Mouse (Mus musculus) thymus, adult 2 months (tissue): ENCODE measurements at regions not wholly inside any gene's neighbourhood (a gene's known extent, or its start where the extent isn't known, plus 50 kb on each side); places are given as distances from the start of the nearest gene placed in this dataset.

Experiments
- CTCF ChIP-seq: fragments of 200-500 bp; IDR thresholded peaks from 2 replicates; pipeline ENCODE4 v1.5.1; 2012; ENCODE audit warnings: mild to moderate bottlenecking, control low read depth, low read length, moderate library complexity, borderline replicate concordance; ENCODE audit not compliant: control insufficient read depth, poor library complexity, insufficient read depth; ENCODE audit errors: extremely low read depth
- POLR2A ChIP-seq: fragments of 200-500 bp; IDR thresholded peaks from 2 replicates; pipeline ENCODE4 v1.6.1; 2012; ENCODE audit warnings: mild to moderate bottlenecking, low read length, control low read depth, moderate library complexity; ENCODE audit not compliant: control insufficient read depth, poor library complexity, insufficient read depth; ENCODE audit errors: extremely low read depth

DNA sequence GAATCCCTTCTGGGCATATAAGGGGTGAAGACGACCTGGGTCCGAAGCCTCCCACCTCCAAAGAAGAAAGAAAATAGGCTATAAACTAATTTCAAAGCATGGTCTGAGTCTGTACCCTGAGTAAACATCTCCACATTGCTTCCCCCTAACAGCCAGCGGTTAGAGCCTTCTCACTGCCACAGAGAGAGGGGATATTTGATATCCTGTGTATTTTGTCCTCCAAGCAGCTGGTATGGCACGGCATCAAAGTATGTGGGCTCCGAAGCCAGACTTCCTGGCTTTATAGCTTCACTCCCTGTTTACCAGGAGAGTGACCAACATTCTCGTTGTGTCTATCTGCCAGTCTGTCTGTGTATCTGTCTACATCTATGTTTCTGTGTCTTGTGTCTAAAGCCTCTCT is 191.7 kb upstream of the Plxna2 start:
- TF ChIP-seq POLR2A (no peak), CTCF (no peak)
